Mouse (Mus musculus): Measurements from ENCODE around the gene AK157302. TPM values are rescaled to one million over a fixed set of nuclear protein-coding genes. Genes with fewer than 3 reads are reported as not detected.
A peak's percentile ranks its signal among the peaks of the same experiment; 100 is the strongest.
"Not testable (repeated sequence)": the region's sequence is repeated elsewhere in the genome, so short reads cannot be mapped to it uniquely, and the experiment has no call there.

The AK157302 gene
- 10 to 100 TPM; 11.0 to 12.8 TPM for total RNA-seq (2021)
- long read RNA-seq, experiment 1, transcript AK157302-201 (1 exons, 1,924 nt), result major isoform, 38 of 39 reads
- long read RNA-seq, experiment 1, partial matches to known transcripts, result 0 of 39 reads
- long read RNA-seq, experiment 1, other reads (novel, unspliced or antisense), result 1 of 39 reads
- long read RNA-seq, experiment 2, transcript AK157302-201 (1 exons, 1,924 nt), result major isoform, 18 of 18 reads
- long read RNA-seq, experiment 2, partial matches to known transcripts, result 0 of 18 reads
- long read RNA-seq, experiment 2, other reads (novel, unspliced or antisense), result 0 of 18 reads

GRCm38 (mm10) chr13:21495080-21495479, at the start of gene AK157302:
AK157302 (plus strand) TSS chr13:21495223.
- peak; percentile 15 to 25 for DNase-seq

GRCm38 (mm10) chr13:21446796-21447195, 48.2 kb upstream of the AK157302 start:
- no peak for DNase-seq

GRCm38 (mm10) chr13:21447856-21448614, 47.0 kb upstream of the AK157302 start:
- DNase-seq, result no peak

- DNase-seq, result no peak
Measured at GRCm38 (mm10) chr13:21453042-21453441, 42.0 kb upstream of the AK157302 start.

DNA sequence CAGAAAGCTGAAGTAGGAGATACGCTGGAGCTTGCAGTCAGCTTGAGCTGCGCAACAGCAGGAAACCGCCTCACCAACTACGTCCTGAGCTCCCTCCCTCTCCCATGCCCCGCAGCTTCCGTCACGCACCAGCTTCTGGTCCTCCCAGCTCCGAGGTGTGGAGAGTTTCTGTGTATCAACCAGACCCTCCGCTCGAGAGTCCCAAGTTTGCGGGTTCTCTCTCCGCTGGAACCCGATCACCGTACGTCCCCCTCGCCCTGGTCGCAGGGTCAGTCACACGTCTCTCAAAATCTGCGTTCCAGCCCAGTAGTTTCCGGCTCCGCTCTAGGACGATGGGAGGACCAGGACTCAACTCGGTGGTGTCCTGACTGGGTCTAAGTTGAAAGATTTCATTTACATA, 41.6 kb upstream of the AK157302 start, which contains the start of gene Zscan26:
TSS of gene Zscan26 (minus strand) at position 282 of the 400 bp plus-strand sequence.
- DNase-seq, result peak; percentile 88 to 89

GRCm38 (mm10) chr13:21454133-21454532, 40.9 kb upstream of the AK157302 start:
- DNase-seq, result no peak

- no peak for DNase-seq
Measured at GRCm38 (mm10) chr13:21456347-21456746, 38.7 kb upstream of the AK157302 start.

GRCm38 (mm10) chr13:21462516-21462915, 32.5 kb upstream of the AK157302 start:
- DNase-seq, result not testable (repeated sequence)

DNA sequence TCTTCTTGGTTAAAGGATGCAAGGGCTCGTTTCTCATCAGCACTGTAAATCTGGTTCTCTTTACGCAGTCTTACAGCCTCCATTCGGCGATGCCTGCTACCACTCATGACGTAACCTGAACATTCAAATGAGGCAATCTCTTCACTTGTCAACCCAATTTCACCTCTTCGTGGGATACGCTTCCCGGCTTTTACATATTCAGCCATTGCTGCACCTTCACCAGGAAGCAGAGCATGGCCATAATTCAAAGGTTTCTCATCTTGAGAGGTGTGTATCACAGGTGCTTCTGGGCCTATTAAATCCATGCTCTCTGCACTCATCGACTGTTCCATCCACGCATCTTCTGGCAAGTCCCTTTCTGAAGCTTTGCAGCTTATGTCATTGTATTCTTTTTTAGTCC, 27.7 kb upstream of the AK157302 start:
- DNase-seq, result no peak

- DNase-seq, result peak; percentile 92 to 93
Measured at GRCm38 (mm10) chr13:21468061-21469019, 26.7 kb upstream of the AK157302 start, which contains the start of gene Nkapl. Nkapl (minus strand) TSS chr13:21468509.

GRCm38 (mm10) chr13:21469097-21469496, 25.9 kb upstream of the AK157302 start:
- DNase-seq, result no peak

GRCm38 (mm10) chr13:21472427-21472826, 22.6 kb upstream of the AK157302 start:
- no peak for DNase-seq

GRCm38 (mm10) chr13:21478759-21479670, 16.0 kb upstream of the AK157302 start, which contains the start of the genes Zkscan4 and Gm10065:
Zkscan4 (plus strand) TSS chr13:21478907.
Gm10065 (minus strand) TSS chr13:21479441.
- DNase-seq, result peak; percentile 67 to 71

DNA sequence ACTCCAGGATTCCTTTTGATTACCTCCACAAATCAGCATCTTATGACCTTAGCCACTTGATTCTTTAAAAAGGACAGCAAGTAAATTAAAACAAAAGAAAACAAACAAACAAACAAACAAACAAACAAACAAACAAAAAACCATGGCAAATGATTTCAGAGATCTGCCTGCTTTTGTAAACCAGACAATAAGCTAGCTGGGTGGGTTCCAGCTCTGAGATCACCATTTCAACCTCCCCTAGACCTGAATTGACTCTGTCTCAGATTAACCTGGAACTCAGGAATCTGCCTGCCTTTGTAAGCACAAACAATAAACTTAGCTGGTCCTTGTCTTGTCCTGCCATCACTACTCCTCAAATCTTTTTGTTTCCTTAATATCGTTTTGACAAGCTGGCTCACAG, 8.1 kb upstream of the AK157302 start:
- no peak for DNase-seq

- DNase-seq, result peak; percentile 34 to 55
Measured at GRCm38 (mm10) chr13:21492847-21493246, 2.2 kb upstream of the AK157302 start.

- DNase-seq, result not testable (repeated sequence)
Measured at GRCm38 (mm10) chr13:21501182-21501581, 6.2 kb downstream of the AK157302 start, which contains the start of gene Gm11273. Gm11273 (minus strand) TSS chr13:21501418.

GRCm38 (mm10) chr13:21502296-21502695, 7.3 kb downstream of the AK157302 start:
- no peak for DNase-seq

DNA sequence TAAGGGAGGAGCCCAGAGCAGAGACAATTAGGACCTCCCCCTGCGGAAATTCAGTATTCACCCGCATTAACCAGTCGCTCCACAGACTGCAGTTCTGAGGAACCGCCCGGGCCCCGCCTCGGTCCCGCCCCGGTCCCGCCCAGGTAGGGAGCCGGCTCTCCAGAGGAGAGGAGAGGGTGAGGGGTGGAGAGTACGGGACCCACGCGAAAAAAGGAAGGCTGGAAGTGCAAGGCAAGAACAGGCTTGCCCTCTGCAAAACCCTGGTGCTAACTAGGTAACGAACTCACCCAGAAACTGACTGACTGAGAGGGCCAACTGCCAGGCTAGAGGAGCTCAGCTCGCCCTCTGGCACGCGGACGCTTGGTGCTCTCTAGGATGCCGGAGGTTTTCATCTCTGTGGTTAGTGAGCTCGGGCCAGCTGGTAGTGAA, 11.2 kb downstream of the AK157302 start:
- DNase-seq, result peak; percentile 87 to 92

DNA sequence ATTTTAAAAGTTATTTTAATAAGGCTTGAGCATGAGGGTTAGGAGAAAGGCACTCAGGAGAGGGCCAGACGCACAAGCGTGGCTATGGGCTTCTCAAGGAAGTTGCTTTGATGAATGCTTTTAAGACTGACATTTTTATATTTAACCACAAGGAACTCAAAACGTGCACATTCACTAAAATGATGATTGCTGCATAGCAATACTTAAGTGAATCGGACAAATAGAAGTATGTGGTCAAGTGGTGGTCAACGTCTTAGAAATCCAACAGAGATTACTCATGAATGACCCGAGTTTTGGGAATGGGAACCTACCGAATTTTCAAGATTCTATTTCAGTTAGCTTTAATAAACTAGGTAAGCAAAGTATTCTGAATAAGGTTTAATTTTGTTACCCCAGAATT, 35.1 kb downstream of the AK157302 start:
- no peak for DNase-seq

- peak; percentile 90 to 92 for DNase-seq
Measured at GRCm38 (mm10) chr13:21530781-21531201, 35.8 kb downstream of the AK157302 start, which contains the start of gene Zkscan8. Zkscan8 (minus strand) TSS chr13:21531120.

Data from adrenal gland, postnatal 36 days (tissue).